Mouse (Mus musculus): ENCODE results near the gene Cebpb.

Gene Cebpb

DNA sequence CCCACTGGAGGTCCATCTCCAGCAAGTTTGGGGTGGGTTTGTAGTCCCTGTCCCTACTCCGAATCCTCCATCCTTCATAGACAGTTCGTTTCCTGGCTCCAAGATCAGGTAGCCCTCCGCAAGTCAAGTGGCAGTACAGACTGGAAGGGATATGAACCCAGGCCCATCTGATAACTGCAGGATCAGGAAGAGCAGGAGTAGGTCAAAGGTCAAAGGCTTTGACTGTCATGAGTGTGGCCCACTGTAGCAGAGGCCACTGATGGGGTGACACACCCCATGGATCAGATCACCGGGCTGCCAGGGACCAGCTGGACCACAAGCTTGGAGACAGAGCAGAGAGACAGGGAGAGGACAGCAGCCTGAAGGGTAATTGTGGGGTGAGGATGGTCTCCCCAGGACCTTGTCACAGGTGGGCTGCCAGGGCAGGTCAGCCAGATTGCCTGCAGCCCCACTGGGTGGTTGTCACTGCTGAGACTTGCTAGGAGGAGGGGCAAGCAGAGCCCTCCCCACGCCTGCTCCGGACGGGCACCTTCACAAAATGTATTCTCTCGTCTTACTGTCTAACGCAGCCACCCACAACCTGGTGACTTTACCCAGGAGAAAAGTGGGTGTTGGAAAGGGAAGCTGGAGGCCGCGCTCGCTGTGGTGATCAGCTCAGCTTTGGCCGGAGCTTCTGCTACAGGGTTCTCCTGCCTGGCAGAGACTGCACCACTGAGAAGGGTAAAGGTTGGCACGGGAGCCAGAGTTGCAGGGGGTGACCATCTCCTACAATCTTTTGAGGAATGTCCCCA, 3.4 kb downstream of the Cebpb start:
- no peak for DNase-seq (ENCODE audit: extremely low spot score)

DNA sequence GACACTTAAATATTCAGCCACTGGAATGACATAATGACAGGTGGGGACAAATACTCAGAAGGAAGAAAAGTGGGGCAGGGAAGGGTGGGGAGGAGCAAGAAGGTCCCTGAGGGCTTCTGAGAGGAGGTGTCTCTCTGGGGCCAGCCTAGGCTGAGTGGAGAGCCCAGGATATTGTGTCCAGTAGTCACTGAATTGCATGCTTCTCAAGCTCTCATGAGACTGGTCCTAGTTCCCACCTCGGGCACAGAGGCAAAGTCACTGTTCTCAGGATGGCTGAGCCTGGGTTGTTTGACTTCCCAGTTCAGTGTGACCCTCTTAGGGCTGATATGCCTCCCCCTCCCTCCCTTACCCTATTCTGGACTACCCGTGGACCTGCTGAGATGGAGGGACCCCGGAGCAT, 4.1 kb downstream of the Cebpb start:
- DNase-seq (ENCODE audit: extremely low spot score): no peak

DNA sequence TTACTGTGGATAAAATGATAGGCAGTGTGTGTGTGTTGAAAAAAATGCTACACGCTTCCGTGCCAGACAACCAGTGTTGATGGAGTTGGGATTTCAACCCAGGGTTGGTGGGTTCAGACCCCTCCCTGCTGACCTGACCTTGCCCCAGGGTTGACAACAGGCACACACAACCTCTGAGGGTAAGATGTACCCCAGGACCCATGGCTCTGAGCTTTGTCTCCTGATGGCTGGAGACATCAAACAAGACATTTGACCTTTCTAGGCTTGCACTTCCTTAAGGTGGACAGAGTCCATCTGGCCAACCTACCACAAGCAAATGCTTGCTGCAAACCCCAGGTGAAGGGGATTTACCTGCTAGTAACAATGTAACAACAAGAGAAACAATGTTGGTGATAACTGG, 4.8 kb downstream of the Cebpb start:
- DNase-seq (ENCODE audit: extremely low spot score): no peak

DNA sequence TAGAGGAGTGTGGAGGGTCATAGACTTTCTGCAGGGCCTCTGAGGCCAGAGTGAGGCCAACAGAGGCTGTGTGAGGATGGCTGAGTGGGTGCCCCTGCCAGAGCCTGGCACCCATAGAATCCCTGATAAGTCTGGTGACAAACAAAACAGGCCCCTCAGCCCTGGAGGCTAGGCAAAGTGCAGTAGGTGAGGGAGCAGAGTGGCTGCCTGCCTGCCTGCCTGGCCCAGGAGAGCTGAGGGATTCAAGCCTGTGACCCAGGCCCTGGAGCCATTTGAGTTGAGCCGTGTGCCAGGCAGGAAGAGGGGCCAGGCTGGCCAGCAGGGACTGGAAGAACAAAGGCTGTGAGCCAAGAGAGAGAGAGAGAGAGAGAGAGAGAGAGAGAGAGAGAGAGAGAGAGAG, 5.5 kb downstream of the Cebpb start:
- no peak for DNase-seq (ENCODE audit: extremely low spot score)

DNA sequence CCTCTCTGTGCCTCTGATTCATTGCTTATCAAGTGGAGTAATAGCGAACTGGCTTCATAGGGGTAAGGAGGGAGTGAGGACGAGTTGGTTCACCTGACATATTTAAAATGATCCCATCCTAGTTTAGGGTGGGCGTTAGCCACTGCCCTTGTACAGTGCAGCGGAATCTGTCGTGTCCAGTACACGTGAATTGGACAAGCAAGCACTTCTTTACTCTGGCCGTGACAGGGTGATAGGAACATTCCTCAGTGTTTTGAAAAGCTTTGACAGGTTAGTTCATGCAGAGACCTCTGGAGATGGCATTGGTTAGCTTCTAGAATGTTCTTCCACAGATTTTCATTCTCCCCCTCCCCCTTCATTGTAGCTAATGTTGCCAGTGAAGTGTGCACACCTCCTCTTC, 6.2 kb downstream of the Cebpb start:
- DNase-seq (ENCODE audit: extremely low spot score): no peak

GRCm38 (mm10) chr2:167695491-167695890, 6.8 kb downstream of the Cebpb start:
- no peak for DNase-seq (ENCODE audit: extremely low spot score)

GRCm38 (mm10) chr2:167696143-167696542, 7.4 kb downstream of the Cebpb start:
- DNase-seq (ENCODE audit: extremely low spot score): no peak

GRCm38 (mm10) chr2:167697902-167698301, 9.2 kb downstream of the Cebpb start:
- DNase-seq (ENCODE audit: extremely low spot score): no peak

DNA sequence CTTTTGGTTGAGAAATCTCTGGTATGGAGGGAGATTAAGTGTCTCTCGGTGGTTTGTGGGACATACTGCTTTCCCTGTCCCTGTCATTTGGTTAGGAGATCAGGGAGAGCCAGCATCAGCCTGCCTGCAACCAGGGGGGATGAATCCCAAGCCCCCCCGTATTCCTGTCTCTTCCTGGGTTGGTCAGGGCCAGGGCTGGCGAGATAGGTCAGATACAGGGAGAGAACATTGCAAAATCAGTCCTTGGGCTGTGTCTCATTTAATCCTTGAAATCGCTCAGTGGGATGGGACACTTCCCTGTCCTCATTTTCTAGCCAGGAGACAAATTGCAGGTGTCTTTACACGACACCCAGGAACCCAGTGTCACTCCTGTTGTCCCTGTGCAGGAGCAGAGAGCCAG, 11.3 kb downstream of the Cebpb start:
- no peak for DNase-seq (ENCODE audit: extremely low spot score)

DNA sequence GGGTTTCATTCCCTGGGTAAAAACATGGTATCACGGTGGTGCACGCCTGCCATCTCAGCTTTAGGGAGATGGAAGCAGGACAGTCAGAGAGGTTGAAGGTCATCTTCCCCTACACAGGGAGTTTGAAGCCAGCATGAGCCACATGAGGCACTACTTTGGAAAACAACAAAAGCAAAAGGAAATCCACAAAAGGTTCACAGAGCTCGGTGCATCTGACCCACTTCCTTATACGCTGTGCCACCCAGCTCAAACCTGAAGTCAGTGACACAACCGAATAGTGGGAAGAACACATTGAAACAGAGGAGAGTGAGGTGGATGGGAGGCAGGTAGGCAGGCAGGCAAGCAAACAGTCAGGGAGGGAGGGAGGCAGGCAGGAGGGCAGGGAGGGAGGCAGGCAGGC, 12.8 kb downstream of the Cebpb start:
- DNase-seq (ENCODE audit: extremely low spot score): no peak

DNA sequence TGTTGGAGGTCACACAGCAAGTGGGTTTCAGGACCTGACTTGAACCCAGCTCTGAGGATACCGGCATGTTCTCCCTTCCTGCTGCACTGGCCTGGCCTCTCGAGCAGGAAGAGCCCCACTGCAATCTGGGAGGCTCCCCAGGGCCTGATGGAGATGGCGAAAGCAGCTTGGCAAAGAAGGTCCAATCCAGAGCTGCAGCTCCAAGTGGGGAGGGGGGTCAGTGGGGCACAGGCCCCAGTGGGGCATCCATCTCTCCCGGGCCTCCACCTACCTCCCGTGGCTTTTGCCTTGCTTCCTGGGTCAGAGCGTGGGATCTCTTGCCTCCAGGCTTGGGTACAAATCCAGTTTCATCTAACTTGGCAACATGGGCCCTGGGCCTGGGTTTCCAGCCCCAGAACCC, 13.4 kb downstream of the Cebpb start:
- no peak for DNase-seq (ENCODE audit: extremely low spot score)

DNA sequence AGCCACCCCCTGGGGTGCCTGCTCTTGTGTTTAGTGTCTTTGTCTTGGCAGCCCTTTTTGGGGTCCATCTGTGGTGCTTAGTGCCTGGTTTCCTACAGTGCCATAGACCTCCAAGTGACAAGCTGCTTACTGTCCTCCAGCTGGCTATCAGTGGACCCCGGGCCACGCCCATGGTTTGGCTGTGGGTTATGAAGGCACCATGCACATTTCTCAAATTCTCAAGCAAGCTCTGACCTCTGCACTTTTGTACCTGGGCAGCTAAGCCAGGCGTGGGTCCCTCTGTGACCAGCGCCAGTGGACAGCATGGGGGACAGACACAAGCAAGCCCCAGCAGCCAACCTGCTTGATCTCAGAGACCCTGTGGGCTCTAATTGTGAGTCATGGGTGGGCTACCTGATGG, 15.7 kb downstream of the Cebpb start:
- no peak for DNase-seq (ENCODE audit: extremely low spot score)

DNA sequence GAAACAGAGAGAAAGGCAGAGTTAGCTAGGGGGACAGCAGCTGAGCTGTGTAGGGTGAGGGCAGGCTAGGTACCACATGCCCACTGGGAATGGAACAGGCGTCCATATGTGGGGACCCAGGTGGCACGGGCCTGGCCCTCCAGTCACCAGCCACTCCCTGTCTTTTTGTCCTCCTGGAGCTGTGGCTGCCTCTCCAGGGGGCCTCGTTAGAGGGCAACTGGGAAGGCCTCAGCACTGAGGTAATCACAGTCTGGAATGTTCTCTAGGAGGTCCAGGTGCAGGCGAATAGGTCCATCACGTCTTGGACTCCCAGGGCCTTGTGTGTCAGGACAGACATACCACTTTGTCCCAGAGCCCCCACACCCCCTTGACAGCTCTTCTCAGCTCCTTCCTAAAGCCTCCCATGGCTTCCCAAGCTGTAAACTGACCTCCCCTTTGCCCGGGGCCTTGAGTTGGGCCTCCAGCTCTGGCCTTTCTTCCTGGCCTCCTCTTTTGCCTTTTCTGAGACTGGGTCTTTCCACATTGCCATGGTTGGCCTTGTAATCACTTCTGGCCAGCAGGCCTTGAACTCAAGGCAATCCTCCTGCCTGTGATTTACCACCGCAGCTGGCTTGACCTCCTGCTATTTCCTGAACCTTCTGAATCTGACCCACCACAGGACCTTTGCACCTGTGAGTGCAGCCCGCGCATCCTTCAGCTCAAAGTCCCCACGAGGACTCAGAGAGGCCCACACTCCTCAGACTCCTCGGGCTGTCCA, 17.6 kb downstream of the Cebpb start:
- DNase-seq (ENCODE audit: extremely low spot score): no peak

- no peak for DNase-seq (ENCODE audit: extremely low spot score)
Measured at GRCm38 (mm10) chr2:167708373-167708772, 19.7 kb downstream of the Cebpb start.

DNA sequence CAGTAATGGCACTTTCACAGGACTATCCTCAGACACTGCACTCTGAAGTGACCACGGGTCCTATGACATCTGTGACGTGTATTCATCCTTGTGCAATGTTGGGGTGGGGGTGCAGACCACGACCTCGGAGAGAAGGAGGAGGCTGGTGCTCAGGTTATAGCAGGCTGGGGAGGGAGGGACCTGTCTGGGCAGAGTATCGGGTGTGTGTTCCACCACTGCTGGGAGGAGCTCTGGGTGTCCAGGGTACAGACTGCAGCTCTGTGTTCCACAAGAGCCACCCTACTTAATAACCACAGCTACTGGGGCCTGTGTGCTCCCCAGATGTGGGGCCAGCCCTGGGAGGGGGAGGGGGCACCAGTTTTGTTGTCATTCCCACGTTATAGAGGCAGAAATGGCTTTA, 21.3 kb downstream of the Cebpb start:
- DNase-seq (ENCODE audit: extremely low spot score): no peak

DNA sequence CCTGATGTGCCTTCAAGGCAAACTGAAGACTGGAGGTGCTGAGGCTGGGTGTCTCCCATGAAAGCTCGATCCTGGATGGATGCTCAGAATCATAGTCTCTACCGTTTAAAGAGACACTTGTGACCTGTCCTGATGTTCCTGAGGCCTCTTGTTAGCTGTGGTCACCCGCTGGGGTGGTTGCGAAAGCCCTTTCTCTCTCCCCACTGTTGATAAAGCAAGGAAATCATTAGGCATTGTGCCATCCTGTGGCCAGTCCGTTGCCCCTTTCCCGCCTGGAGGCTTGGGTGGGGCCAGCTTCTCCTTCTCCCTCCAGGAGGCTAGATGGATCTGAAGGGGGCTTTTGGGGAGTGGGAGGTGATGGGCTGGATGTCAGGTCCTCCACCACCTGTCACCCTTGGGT, 21.9 kb downstream of the Cebpb start:
- DNase-seq (ENCODE audit: extremely low spot score): no peak

DNA sequence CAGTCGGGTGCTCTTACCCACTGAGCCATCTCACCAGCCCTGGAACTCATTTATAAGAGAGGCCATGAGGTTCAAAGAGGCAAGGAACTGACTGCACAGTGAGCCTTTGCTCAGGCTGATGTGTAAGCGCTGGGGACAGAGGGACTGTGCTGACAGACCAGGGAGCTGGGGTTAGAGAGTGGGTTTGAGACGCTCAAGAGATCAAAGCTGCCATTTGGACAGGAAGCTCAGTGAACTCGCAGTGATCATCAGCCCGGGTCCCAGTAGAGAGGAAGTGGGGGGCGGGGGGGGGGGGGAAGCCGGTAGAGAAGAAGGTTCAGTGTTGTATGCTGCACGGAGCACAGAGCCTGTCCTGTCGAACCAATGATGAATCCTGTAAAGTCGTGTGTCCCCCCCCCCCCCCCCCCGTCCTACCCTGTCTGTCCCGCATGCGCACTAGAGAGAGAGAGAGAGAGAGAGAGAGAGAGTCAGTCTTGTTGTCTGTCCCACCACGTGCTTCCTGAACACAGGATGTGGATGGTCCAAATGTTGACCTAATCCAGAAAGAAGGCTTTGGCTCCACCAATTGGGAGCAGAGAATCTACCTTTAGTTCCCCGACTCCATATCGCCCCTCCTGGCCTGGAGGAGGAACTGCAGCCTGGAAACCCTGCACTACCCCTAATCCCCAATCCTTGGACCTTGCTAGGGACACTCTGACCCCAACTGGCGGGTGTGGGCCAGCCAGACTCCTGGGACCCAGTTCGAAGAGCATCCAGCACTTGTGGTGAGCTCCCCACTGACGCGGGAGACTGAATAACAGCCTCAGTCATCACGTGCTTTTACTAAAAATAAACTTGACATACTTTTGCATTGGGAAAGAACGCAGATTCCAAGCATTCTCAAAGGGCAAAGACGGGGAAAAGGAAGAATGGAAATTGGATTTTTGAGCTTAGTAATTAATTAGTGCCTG, 24.4 kb downstream of the Cebpb start:
- DNase-seq (ENCODE audit: extremely low spot score): no peak

DNA sequence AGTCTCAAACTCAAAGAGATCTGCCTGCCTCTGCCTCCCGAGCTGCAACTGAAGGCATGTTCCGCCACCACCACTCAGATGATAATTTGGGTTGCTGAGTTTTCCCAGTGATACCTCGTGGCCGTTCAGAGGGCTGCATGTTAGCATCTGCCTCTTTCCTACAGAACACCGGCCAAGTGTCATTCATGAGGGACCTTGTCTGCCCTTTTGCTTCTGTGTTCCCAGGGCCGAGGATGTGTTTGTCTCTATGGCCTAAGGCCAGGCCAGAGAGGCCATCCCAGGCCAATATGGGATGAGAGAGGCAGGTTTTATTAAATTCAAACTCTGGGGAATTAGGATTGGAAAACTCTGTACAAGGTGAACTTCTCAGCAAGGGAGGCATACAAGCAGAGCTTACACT, 25.6 kb downstream of the Cebpb start:
- no peak for DNase-seq (ENCODE audit: extremely low spot score)

GRCm38 (mm10) chr2:167715008-167715407, 26.3 kb downstream of the Cebpb start:
- DNase-seq (ENCODE audit: extremely low spot score): no peak

GRCm38 (mm10) chr2:167717208-167717607, 28.5 kb downstream of the Cebpb start:
- no peak for DNase-seq (ENCODE audit: extremely low spot score)

- DNase-seq (ENCODE audit: extremely low spot score): no peak
Measured at GRCm38 (mm10) chr2:167719520-167719919, 30.8 kb downstream of the Cebpb start.

GRCm38 (mm10) chr2:167721159-167721882, 32.6 kb downstream of the Cebpb start:
- DNase-seq (ENCODE audit: extremely low spot score): no peak
